Mouse (Mus musculus) left cerebral cortex, adult 8-10 months (tissue): Measurements from ENCODE around the gene Zbed6. TPM values are rescaled to one million over a fixed set of nuclear protein-coding genes. Genes with fewer than 3 reads are reported as not detected.
"Not testable (repeated sequence)": the region's sequence is repeated elsewhere in the genome, so short reads cannot be mapped to it uniquely, and the experiment has no call there.

Experiments used
- DNase-seq, 2 experiments: peaks; one replicate each; pipeline ENCODE4 v3.0.0; 2022; ENCODE audit warnings: low spot score in 2 of 2
- total RNA-seq, 4 experiments: library from RNA; stranded (reverse); gene quantifications; 2 replicates each; pipeline ENCODE4 v1.2.4; 2022

Zbed6 gene
- total RNA-seq, result 1 to 10 TPM; 7.0 to 9.4 (median 7.3) TPM

GRCm38 (mm10) chr1:133660466-133661202, at the start of gene Zbed6:
Gene Zbed6, minus strand, starts transcription at chr1:133660885.
- peak in 1 of 2 experiments; percentile 72 for DNase-seq

- no peak for DNase-seq
Measured at GRCm38 (mm10) chr1:133709292-133709691, 48.6 kb upstream of the Zbed6 start.

GRCm38 (mm10) chr1:133701824-133702223, 41.1 kb upstream of the Zbed6 start:
- not testable (repeated sequence) for DNase-seq

- no peak for DNase-seq
Measured at GRCm38 (mm10) chr1:133697935-133698620, 37.4 kb upstream of the Zbed6 start.

GRCm38 (mm10) chr1:133695901-133696300, 35.2 kb upstream of the Zbed6 start:
- no peak for DNase-seq

- DNase-seq, result no peak
Measured at GRCm38 (mm10) chr1:133694876-133695275, 34.2 kb upstream of the Zbed6 start.

GRCm38 (mm10) chr1:133694301-133694700, 33.6 kb upstream of the Zbed6 start:
- no peak for DNase-seq

GRCm38 (mm10) chr1:133693536-133694114, 32.9 kb upstream of the Zbed6 start:
- DNase-seq, result no peak

- DNase-seq, result no peak
Measured at GRCm38 (mm10) chr1:133692195-133692594, 31.5 kb upstream of the Zbed6 start.

- no peak for DNase-seq
Measured at GRCm38 (mm10) chr1:133691046-133691445, 30.4 kb upstream of the Zbed6 start.

GRCm38 (mm10) chr1:133689897-133690296, 29.2 kb upstream of the Zbed6 start, which contains the start of gene Lax1:
Gene Lax1, minus strand, starts transcription at chr1:133690108.
- no peak for DNase-seq

- no peak for DNase-seq
Measured at GRCm38 (mm10) chr1:133688301-133688700, 27.6 kb upstream of the Zbed6 start.

GRCm38 (mm10) chr1:133685749-133686519, 25.2 kb upstream of the Zbed6 start:
- DNase-seq, result no peak

GRCm38 (mm10) chr1:133671801-133672200, 11.1 kb upstream of the Zbed6 start:
- DNase-seq, result no peak

GRCm38 (mm10) chr1:133671266-133671665, 10.6 kb upstream of the Zbed6 start:
- DNase-seq, result no peak

GRCm38 (mm10) chr1:133670776-133671175, 10.1 kb upstream of the Zbed6 start:
- DNase-seq, result no peak

GRCm38 (mm10) chr1:133670190-133670589, 9.5 kb upstream of the Zbed6 start:
- DNase-seq, result no peak

- DNase-seq, result no peak
Measured at GRCm38 (mm10) chr1:133668618-133669017, 7.9 kb upstream of the Zbed6 start.

GRCm38 (mm10) chr1:133667721-133668120, 7.0 kb upstream of the Zbed6 start:
- DNase-seq, result no peak

- not testable (repeated sequence) for DNase-seq
Measured at GRCm38 (mm10) chr1:133665713-133666112, 5.0 kb upstream of the Zbed6 start.

- no peak for DNase-seq
Measured at GRCm38 (mm10) chr1:133664203-133664970, 3.7 kb upstream of the Zbed6 start.
